Mouse (Mus musculus): Measurements from ENCODE around the gene Rpl10a. TPM values are rescaled to one million over a fixed set of nuclear protein-coding genes. Genes with fewer than 3 reads are reported as not detected.
"Not testable (repeated sequence)": the region's sequence is repeated elsewhere in the genome, so short reads cannot be mapped to it uniquely, and the experiment has no call there.

Rpl10a gene
- polyA plus RNA-seq, 1 experiment from 2014 or later, result 279 TPM

DNA sequence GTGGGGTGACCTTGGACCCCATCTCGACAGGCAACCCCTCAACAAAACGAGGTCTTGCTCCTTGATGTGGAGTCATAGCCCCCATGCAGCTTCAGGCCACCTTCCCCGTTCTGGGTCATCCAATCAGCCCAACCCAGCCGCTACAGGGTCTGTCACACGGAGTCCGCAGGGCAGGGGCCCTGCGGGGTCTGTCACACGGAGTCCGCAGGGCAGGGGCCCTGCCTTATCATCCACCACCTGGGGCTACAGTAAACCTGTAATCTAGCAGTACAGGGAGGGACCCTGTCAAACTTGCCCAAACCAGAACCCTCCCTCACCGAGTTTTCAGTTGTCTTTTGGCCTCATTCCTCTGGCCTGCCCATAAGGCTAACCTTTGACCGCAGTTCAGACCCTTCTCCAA is 23.7 kb downstream of the Rpl10a start:
- no peak overlapping the region for H3K4me2 ChIP-seq (ENCODE audit: low read depth, low read length)
- peaks cover 27% of the 10 kb centered on the region for H3K4me1 ChIP-seq (ENCODE audit: control insufficient read depth, insufficient read depth, low read length)
- no peak for ATAC-seq (replicated peaks; ENCODE audit: extremely low read depth, insufficient read depth, low FRiP score)
- WGBS, result 37% methylated on average over 11 of the region's 11 CpGs
- peaks cover 13% of the 10 kb centered on the region for H3K27me3 ChIP-seq (ENCODE audit: control insufficient read depth, insufficient read depth, low read length)
- no peaks in the 10 kb centered on the region for H3K36me3 ChIP-seq (ENCODE audit: control insufficient read depth, insufficient read depth)
- no peak overlapping the region for H3K9ac ChIP-seq (ENCODE audit: low read length)
- H3K27ac ChIP-seq (ENCODE audit: low read length), result no peak overlapping the region
- H3K9me3 ChIP-seq (replicated peaks; ENCODE audit: control insufficient read depth, low read length), result no peaks in the 10 kb centered on the region
- H3K4me3 ChIP-seq (ENCODE audit: low read length), result no peak overlapping the region

DNA sequence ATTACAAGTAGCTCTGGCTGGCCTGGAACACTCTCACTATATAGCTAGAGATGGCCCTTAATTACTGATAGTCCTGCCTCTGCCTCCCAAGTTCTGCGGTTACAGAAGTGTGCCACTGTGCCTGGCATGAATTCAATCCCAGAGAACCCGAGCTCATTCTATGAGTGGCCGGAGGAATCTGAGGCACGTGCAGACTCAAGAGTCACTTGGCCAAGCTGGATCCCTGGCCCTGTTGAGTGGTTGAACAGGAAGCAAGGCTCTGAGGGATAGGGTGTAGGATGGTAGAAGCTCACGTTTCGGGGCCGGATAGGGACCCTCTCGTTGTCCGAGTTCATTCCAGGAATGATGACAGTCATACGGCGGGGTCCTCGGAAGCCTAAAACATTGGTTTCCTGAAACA is 27.6 kb downstream of the Rpl10a start:
- H3K4me2 ChIP-seq (ENCODE audit: low read depth, low read length), result no peak overlapping the region
- 56% methylated on average over 12 of the region's 12 CpGs for WGBS
- ATAC-seq (replicated peaks; ENCODE audit: extremely low read depth, insufficient read depth, low FRiP score), result 0 out of 2 replicates have a peak, but pooled peaks have one; percentile 26
- H3K27me3 ChIP-seq (ENCODE audit: control insufficient read depth, insufficient read depth, low read length), result peaks cover 42% of the 10 kb centered on the region
- H3K9me3 ChIP-seq (replicated peaks; ENCODE audit: control insufficient read depth, low read length), result no peaks in the 10 kb centered on the region
- no peak overlapping the region for H3K27ac ChIP-seq (ENCODE audit: low read length)
- H3K9ac ChIP-seq (ENCODE audit: low read length), result no peak overlapping the region
- no peak overlapping the region for H3K4me3 ChIP-seq (ENCODE audit: low read length)
- no peaks in the 10 kb centered on the region for H3K36me3 ChIP-seq (ENCODE audit: control insufficient read depth, insufficient read depth)
- H3K4me1 ChIP-seq (ENCODE audit: control insufficient read depth, insufficient read depth, low read length), result peaks cover 10% of the 10 kb centered on the region

DNA sequence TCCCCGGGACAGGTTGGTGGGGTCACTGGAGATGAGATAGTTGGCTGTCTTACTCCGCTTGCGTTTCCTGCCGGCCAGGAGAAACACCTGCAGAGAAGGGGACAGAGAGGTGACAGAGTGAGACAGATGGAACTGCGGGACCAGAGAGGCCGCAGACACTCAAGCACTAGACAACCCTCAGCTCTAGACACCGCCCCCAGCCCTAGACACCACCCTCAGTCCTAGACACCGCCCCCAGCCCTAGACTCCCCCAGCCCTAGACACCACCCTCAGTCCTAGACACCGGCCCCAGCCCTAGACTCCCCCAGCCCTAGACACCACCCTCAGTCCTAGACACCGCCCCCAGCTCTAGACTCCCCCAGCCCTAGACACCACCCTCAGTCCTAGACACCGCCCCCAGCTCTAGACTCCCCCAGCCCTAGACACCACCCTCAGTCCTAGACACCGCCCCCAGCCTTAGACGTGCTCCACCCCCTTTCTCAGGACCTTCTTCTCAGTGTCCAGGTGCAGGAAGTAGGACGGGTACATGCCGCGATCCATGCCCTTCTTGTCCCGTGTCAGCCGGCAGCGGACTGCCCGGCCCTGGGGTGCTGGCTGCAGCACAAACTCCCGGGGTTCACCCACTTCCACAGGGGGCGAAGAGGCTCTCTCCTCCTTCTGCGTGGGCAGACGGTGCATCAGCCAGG is 30.4 kb downstream of the Rpl10a start:
- H3K36me3 ChIP-seq (ENCODE audit: control insufficient read depth, insufficient read depth); H3K27ac ChIP-seq (ENCODE audit: low read length); H3K4me2 ChIP-seq (ENCODE audit: low read depth, low read length); H3K4me3 ChIP-seq (ENCODE audit: low read length); H3K9ac ChIP-seq (ENCODE audit: low read length); H3K9me3 ChIP-seq (replicated peaks; ENCODE audit: control insufficient read depth, low read length); ATAC-seq (replicated peaks; ENCODE audit: extremely low read depth, insufficient read depth, low FRiP score): not testable (repeated sequence)
- 16% methylated on average over 24 of the region's 24 CpGs for WGBS
- H3K4me1 ChIP-seq (ENCODE audit: control insufficient read depth, insufficient read depth, low read length), result peaks cover 14% of the 10 kb centered on the region
- H3K27me3 ChIP-seq (ENCODE audit: control insufficient read depth, insufficient read depth, low read length), result peaks cover 47% of the 10 kb centered on the region

DNA sequence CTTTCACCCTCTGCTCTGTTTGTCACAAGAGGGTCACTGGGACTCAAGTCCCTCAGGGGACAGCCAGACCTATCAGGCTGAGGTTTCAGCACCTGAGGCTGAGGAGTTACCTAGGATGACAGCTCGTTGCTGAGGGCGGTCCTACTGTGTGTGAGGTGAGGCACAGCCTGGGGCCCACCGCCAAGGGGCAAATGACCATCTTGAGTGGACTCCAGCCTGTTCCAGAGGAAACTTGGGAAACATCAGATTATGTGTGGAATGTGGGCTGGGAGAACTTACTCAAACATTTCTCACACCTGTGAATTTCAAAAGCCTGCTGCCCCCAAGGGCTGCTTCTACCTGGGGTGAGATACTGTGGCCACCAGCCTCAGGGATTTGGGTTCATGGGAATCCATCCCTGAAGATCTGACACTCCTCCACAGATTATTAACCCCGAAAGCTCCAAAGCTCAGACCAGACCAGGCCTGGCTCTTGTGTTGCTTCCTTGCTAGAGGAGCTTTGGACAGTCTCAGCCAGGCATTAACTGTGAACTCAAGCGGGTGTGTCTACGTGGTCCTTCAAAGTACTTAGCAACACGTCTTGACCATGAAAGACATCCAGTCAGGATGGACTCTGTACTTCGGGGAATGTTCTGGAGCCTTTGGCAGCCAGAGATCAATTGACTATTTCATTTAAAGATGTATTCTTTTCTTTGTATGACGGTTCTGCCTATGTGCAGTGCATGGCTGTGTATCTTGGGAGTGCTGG is 32.4 kb downstream of the Rpl10a start:
- no peak overlapping the region for H3K4me2 ChIP-seq (ENCODE audit: low read depth, low read length)
- ATAC-seq (replicated peaks; ENCODE audit: extremely low read depth, insufficient read depth, low FRiP score), result no peak
- no peaks in the 10 kb centered on the region for H3K9me3 ChIP-seq (replicated peaks; ENCODE audit: control insufficient read depth, low read length)
- WGBS, result 71% methylated on average over 9 of the region's 9 CpGs
- no peak overlapping the region for H3K9ac ChIP-seq (ENCODE audit: low read length)
- no peak overlapping the region for H3K27ac ChIP-seq (ENCODE audit: low read length)
- H3K36me3 ChIP-seq (ENCODE audit: control insufficient read depth, insufficient read depth), result no peaks in the 10 kb centered on the region
- H3K4me1 ChIP-seq (ENCODE audit: control insufficient read depth, insufficient read depth, low read length), result peaks cover 20% of the 10 kb centered on the region
- peaks cover 60% of the 10 kb centered on the region for H3K27me3 ChIP-seq (ENCODE audit: control insufficient read depth, insufficient read depth, low read length)
- no peak overlapping the region for H3K4me3 ChIP-seq (ENCODE audit: low read length)

DNA sequence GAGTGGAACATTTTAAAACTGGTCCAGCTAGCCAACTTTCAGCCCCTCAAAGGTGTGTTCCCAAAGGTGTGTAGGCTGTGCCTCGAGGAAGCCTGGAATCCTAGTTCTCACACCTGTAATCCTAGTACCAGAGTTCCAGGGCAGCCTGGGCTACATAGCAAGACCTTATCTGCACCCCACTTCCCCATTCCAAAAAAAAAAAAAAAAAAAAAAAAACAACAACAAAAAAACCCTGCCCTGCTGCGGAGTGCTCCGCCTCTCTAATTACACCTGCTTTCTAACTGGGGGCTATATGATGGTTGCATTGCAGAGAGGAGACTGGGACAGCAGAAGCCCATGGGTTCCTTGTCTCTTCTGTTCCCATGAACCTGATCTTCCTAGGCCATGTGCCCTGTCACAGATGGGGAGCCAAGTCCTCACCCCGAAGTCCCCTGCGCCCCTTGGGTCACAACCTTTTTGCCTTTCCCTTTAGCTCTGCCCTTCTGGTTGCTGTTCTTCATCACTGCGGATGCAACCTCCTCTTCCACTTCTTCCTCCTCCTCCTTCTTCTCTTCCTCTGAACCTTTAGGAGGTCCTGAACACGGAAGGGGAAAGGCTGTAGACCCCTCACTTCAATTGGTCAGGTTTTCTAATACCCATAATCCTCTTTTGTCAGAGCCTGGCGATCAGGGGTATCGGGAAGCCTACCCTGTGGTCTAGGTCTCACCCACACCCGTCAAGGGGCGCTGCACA is 33.8 kb downstream of the Rpl10a start:
- H3K36me3 ChIP-seq (ENCODE audit: control insufficient read depth, insufficient read depth), result no peaks in the 10 kb centered on the region

DNA sequence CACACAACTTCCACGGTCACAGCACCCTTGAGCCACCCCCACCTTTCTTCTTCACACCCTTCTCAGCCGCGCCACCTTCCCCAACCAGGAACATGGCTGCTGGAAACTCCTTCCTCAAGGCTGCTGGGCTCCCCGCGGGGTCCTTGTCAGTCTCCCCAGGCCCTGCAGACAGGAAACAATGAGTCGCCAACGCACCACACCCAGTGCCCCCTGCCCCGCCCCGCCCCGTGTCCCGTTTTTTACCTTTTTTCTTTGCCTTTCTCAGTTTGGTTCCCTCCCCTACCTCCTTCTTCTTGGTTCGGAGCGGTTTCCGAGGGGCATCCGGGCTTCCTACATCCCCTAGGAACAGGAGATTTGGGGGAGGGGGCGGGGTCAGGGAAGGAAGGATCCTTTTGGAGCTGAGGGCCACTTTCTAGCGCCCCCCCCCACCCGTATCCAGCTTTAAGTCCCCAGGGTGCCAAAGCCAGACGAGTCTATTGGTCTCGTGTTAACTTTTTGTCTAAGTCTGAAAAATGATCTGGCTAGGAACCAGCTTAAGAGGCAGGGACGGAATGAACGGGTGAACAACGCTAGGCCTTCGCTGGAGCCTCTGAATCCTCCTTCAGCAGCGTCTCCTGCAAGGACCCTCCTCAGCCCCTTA is 34.5 kb downstream of the Rpl10a start:
- H3K4me1 ChIP-seq (ENCODE audit: control insufficient read depth, insufficient read depth, low read length), result peaks cover 15% of the 10 kb centered on the region
- H3K27me3 ChIP-seq (ENCODE audit: control insufficient read depth, insufficient read depth, low read length), result peaks cover 54% of the 10 kb centered on the region
- H3K9me3 ChIP-seq (replicated peaks; ENCODE audit: control insufficient read depth, low read length), result no peaks in the 10 kb centered on the region
- no peaks in the 10 kb centered on the region for H3K36me3 ChIP-seq (ENCODE audit: control insufficient read depth, insufficient read depth)
- peak overlapping the region; percentile 53 for H3K9ac ChIP-seq (ENCODE audit: low read length)
- H3K4me3 ChIP-seq (ENCODE audit: low read length), result peak overlapping the region; percentile 44
- H3K4me2 ChIP-seq (ENCODE audit: low read depth, low read length), result peak overlapping the region; percentile 61
- 4% methylated on average over 25 of the region's 25 CpGs for WGBS
- no peak for ATAC-seq (replicated peaks; ENCODE audit: extremely low read depth, insufficient read depth, low FRiP score)
- no peak overlapping the region for H3K27ac ChIP-seq (ENCODE audit: low read length)

More for the DNA sequence above, 33.8 kb downstream of the Rpl10a start:
- 37% methylated on average over 11 of the region's 11 CpGs for WGBS
- no peak overlapping the region for H3K27ac ChIP-seq (ENCODE audit: low read length)
- H3K27me3 ChIP-seq (ENCODE audit: control insufficient read depth, insufficient read depth, low read length), result peaks cover 61% of the 10 kb centered on the region
- H3K9ac ChIP-seq (ENCODE audit: low read length), result peak overlapping the region; percentile 53; the same call in 1 of the 2 replicates
- peak overlapping the region; percentile 61 for H3K4me2 ChIP-seq (ENCODE audit: low read depth, low read length)
- ATAC-seq (replicated peaks; ENCODE audit: extremely low read depth, insufficient read depth, low FRiP score), result no peak
- H3K4me1 ChIP-seq (ENCODE audit: control insufficient read depth, insufficient read depth, low read length), result peaks cover 15% of the 10 kb centered on the region
- H3K4me3 ChIP-seq (ENCODE audit: low read length), result peak overlapping the region; percentile 44
- no peaks in the 10 kb centered on the region for H3K9me3 ChIP-seq (replicated peaks; ENCODE audit: control insufficient read depth, low read length)

DNA sequence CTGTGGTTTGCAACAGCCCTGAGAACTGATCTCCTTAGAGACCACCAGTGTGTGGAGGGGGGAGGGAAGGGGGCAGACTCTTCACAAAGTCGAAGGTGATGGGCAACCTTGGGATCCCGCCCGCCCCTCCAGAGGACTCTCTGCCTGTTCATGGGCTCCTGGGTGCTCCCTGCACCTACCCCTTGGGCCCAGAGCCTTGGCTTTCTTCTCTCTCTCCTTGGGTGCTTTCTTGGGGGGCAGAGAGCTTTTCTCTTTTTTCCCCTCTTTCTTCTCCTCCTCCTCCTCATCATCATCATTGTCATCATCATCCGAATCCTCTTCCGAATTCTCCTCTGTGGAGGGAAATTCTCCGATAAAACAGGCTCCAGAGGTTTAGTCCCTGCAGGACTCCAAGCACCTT is 35.2 kb downstream of the Rpl10a start:
- peak overlapping the region; percentile 36 for H3K4me3 ChIP-seq (ENCODE audit: low read length)
- H3K27me3 ChIP-seq (ENCODE audit: control insufficient read depth, insufficient read depth, low read length), result peaks cover 50% of the 10 kb centered on the region
- ATAC-seq (replicated peaks; ENCODE audit: extremely low read depth, insufficient read depth, low FRiP score), result no peak
- H3K27ac ChIP-seq (ENCODE audit: low read length), result no peak overlapping the region
- H3K4me2 ChIP-seq (ENCODE audit: low read depth, low read length), result peak overlapping the region; percentile 61
- peaks cover 17% of the 10 kb centered on the region for H3K4me1 ChIP-seq (ENCODE audit: control insufficient read depth, insufficient read depth, low read length)
- WGBS, result 29% methylated on average over 6 of the region's 6 CpGs
- no peaks in the 10 kb centered on the region for H3K9me3 ChIP-seq (replicated peaks; ENCODE audit: control insufficient read depth, low read length)
- H3K36me3 ChIP-seq (ENCODE audit: control insufficient read depth, insufficient read depth), result no peaks in the 10 kb centered on the region
- H3K9ac ChIP-seq (ENCODE audit: low read length), result no peak overlapping the region

DNA sequence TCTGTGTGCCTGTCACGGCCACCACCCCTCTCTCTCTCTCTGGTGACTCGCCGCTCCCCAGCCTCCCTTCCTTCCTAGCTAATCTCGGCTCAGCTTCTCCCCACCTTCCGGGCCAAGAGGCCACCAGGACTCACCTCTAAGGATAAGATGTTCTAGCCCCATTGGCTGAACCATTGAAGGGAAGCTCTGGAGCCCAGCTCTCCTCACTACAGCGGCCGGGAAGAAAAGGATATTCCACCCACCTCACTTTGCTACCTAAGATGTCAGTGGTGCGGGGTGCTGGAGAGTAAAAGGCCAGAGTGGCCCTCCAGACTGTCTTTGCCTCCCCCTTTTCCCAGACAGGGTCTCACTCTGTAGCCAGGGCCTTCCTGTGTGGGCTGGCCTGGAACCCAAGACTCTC is 36.9 kb downstream of the Rpl10a start, which contains the start of gene Tulp1:
Gene Tulp1 (minus strand): TSS at position 101 of the 400 bp plus-strand sequence.
- Histone ChIP-seq H3K9ac (ENCODE audit: low read length) (peak within 1 kb of the TSS; percentile 50; the same call in 1 of the 2 replicates), H3K27me3 (ENCODE audit: control insufficient read depth, insufficient read depth, low read length) (peaks cover 38% of the 10 kb centered on the region), H3K9me3 (replicated peaks; ENCODE audit: control insufficient read depth, low read length) (no peaks in the 10 kb centered on the region), H3K27ac (ENCODE audit: low read length) (no peak within 1 kb of the TSS), H3K4me2 (ENCODE audit: low read depth, low read length) (peak within 1 kb of the TSS; percentile 58), H3K36me3 (ENCODE audit: control insufficient read depth, insufficient read depth) (no peaks in the 10 kb centered on the region), H3K4me1 (ENCODE audit: control insufficient read depth, insufficient read depth, low read length) (peaks cover 17% of the 10 kb centered on the region), H3K4me3 (ENCODE audit: low read length) (peak within 1 kb of the TSS; percentile 36)
- WGBS, result 36% methylated on average over 8 of the region's 8 CpGs
- no peak for ATAC-seq (replicated peaks; ENCODE audit: extremely low read depth, insufficient read depth, low FRiP score)

Data from heart, embryonic 16.5 days (tissue).